In genomic region chr7:37343691-37344233, GRCm38 (mm10) we compare ENCODE assay signal across 9 mouse cellular contexts.
DNase-seq lines count a peak whose midpoint lies in the region; ATAC-seq lines count a peak whose summit lies in the region.
"Had no signal": no experiment of that assay in that cellular context is flagged by ENCODE, and none has a peak within 500 bp of the region (broad histone marks: within the 10 kb centered on the region; RNA-seq: fewer than 3 reads in every experiment).

No protein-coding gene starts in this region.

- peak; percentile 61 for DNase-seq in cerebellum, adult 11-12 months
- DNase-seq in cerebellum, postnatal 14 days, result no peak
- no peak for DNase-seq in neural tube, embryonic 11.5 days (ENCODE audit: low spot score)
- DNase-seq in neural tube, embryonic 10.5 days (ENCODE audit: extremely low spot score, low spot score), result no peak
- DNase-seq in thymus, adult 18-20 months, result no peak
- DNase-seq in gastrocnemius, postnatal 36 days, result no peak

- no peak for ATAC-seq in neural tube, embryonic 11.5 days (ENCODE audit: insufficient read depth, low FRiP score, low TSS enrichment)
- ATAC-seq in limb, embryonic 15.5 days (ENCODE audit: insufficient number of reproducible peaks, low FRiP score, low TSS enrichment, low read depth), result no peak
- no peak for ATAC-seq in stomach, embryonic 16.5 days (ENCODE audit: insufficient read depth, low FRiP score)
- ATAC-seq: inflammation-experienced regulatory T-cells, adult 6 months had no signal

- no peaks in the 10 kb centered on the region for H3K36me3 ChIP-seq in neural tube, embryonic 11.5 days (ENCODE audit: control insufficient read depth, insufficient read depth, low read length)
- no peaks in the 10 kb centered on the region for H3K36me3 ChIP-seq in limb, embryonic 15.5 days
- H3K36me3 ChIP-seq in stomach, embryonic 16.5 days (ENCODE audit: control insufficient read depth, insufficient read depth, low read length), result no peaks in the 10 kb centered on the region

- no peaks in the 10 kb centered on the region for H3K27me3 ChIP-seq in neural tube, embryonic 11.5 days (ENCODE audit: control insufficient read depth, insufficient read depth, low read length)
- H3K27me3 ChIP-seq in limb, embryonic 15.5 days, result peaks cover 28% of the 10 kb centered on the region
- no peaks in the 10 kb centered on the region for H3K27me3 ChIP-seq in stomach, embryonic 16.5 days (ENCODE audit: control insufficient read depth, insufficient read depth, low read length)

- H3K4me3 ChIP-seq in neural tube, embryonic 11.5 days (ENCODE audit: low read depth, low read length), result no peak overlapping the region
- H3K4me3 ChIP-seq in limb, embryonic 15.5 days, result peak overlapping the region; percentile 34
- peak overlapping the region; percentile 39; the same call in 1 of the 2 replicates for H3K4me3 ChIP-seq in stomach, embryonic 16.5 days (replicated peaks; ENCODE audit: low read length)

- H3K4me1 ChIP-seq in neural tube, embryonic 11.5 days (ENCODE audit: control insufficient read depth, insufficient read depth, low read length), result peaks cover 20% of the 10 kb centered on the region
- H3K4me1 ChIP-seq in limb, embryonic 15.5 days, result peaks cover 23% of the 10 kb centered on the region
- peaks cover 12% of the 10 kb centered on the region; the same call in 1 of the 2 replicates for H3K4me1 ChIP-seq in stomach, embryonic 16.5 days (ENCODE audit: control insufficient read depth, insufficient read depth, low read length)

- intact Hi-C loops in gastrocnemius, postnatal 36 days (cut with DNase I), result loop anchor here (2.0 kb wide), 1 partner anchor 1441 kb away; no protein-coding TSS in a partner anchor

- peak overlapping the region; percentile 52 for H3K4me2 ChIP-seq in neural tube, embryonic 11.5 days (ENCODE audit: low read depth)
- H3K4me2 ChIP-seq in limb, embryonic 15.5 days, result peak overlapping the region; percentile 63
- peak overlapping the region; percentile 75 for H3K4me2 ChIP-seq in stomach, embryonic 16.5 days (ENCODE audit: low read depth, low read length)

- no peaks in the 10 kb centered on the region for H3K9me3 ChIP-seq in neural tube, embryonic 11.5 days (ENCODE audit: control insufficient read depth, low read length)
- H3K9me3 ChIP-seq in limb, embryonic 15.5 days, result no peaks in the 10 kb centered on the region
- no peaks in the 10 kb centered on the region for H3K9me3 ChIP-seq in stomach, embryonic 16.5 days (replicated peaks; ENCODE audit: control insufficient read depth, low read length)

- H3K9ac ChIP-seq in neural tube, embryonic 11.5 days (ENCODE audit: low read length), result peak overlapping the region; percentile 49
- H3K9ac ChIP-seq in limb, embryonic 15.5 days, result no peak overlapping the region
- peak overlapping the region; percentile 12; the same call in 1 of the 2 replicates for H3K9ac ChIP-seq in stomach, embryonic 16.5 days (ENCODE audit: low read length)

- no peak overlapping the region for H3K27ac ChIP-seq in neural tube, embryonic 11.5 days (ENCODE audit: low read depth, low read length)
- no peak overlapping the region for H3K27ac ChIP-seq in limb, embryonic 15.5 days
- no peak overlapping the region for H3K27ac ChIP-seq in stomach, embryonic 16.5 days (ENCODE audit: low read length)

- 34% methylated on average over 18 of the region's 18 CpGs for WGBS in neural tube, embryonic 11.5 days
- WGBS in limb, embryonic 15.5 days, result 30% methylated on average over 18 of the region's 18 CpGs
- WGBS in stomach, embryonic 16.5 days, result 42% methylated on average over 18 of the region's 18 CpGs
